Mouse (Mus musculus) A20 (cell line): Measurements from ENCODE around the gene Tjp3.
A peak's percentile ranks its signal among the peaks of the same experiment; 100 is the strongest.

ENCODE experiments used
- DNase-seq: peaks from one replicate; pipeline ENCODE4 v3.0.0-alpha.2; 2011; ENCODE audit warnings: low read depth, low spot score

Tjp3 gene

DNA sequence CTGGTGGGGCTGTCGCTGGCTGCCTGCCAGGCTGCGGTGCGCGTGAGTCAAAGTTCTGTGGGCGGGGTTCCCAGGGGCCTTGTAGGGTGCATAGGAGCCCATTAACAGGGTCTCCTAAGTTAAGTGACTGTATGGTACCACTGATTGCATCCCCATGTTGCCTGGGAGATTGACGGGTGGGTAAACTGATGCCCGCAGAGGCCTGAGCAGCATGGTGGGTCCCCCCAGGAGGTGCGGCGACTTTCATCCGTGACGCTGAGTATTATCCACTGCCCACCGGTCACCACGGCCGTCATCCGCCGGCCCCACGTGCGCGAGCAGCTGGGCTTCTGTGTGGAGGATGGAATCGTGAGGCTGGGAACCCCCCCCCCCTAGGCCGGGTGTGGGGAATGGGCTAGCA is 19.0 kb downstream of the Tjp3 start:
- DNase-seq: no peak

- DNase-seq: no peak
Measured at GRCm38 (mm10) chr10:81268643-81269412, 22.6 kb downstream of the Tjp3 start.

DNA sequence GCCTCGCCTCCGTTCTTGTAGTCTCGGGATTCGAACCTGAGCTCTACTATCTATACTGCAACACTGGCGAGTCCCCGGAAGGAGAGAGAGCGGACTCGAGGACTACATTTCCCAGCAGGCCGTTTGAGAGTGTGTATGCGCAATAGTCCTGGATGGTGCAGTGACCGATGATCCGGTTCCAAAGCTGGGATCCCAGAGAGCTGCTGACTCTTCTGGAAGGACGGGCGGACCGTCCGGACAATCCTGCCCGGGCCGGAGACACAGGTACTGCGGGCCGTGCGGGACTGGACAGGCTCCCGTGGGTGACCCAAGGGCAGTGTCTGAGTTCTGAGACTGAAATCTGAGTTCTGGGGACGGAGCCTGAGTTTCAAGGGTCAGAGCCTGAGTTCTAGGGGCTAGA is 23.3 kb downstream of the Tjp3 start:
- peak; percentile 87 for DNase-seq

DNA sequence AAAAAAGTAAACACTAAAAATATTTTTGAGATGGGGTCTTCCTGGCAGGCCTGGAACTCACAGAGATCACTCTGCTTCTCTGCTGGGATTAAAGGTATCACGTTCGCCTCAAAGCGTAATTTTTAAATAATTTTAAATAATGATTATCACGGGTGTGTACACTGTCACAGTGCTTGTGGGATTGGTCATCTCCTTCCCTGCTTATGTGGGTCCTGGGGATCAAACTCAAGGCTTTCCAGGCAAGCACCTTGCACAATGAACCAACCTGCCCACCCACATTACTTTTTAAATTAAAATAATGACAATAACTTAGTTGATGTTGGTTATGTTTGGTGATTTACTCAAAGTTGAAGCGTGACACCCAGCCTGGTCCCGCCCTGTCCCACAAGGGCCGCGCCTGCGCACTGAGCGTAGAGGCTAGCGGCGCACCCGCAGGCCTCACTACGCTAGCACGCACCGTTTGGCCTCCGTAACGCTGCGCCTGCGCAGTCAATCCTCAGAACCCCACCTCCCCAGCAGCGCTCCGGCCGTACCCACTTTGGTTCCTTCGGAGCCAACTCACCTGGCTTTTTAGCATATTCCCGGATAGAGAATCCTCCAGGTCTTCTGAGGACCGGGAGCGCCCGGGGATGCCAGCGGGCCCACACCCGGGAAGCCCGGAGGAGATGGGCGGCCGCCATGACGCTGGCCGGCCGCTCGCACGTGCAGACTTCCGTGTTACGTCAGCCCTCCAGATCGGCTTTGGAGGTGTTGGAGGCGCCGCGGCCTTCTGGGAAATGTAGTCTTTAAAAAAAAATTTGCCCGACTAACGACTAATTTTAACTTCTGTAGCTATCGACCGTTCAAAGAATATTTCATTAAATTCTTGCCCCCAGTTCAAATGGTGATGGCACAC is 24.9 kb downstream of the Tjp3 start, which contains the start of the genes Mrpl54 and Apba3:
Mrpl54 (minus strand) TSS at position 724 of the 895 bp plus-strand sequence.
Apba3 (plus strand) TSS at position 750 of the 895 bp plus-strand sequence.
- DNase-seq: peak; percentile 98

DNA sequence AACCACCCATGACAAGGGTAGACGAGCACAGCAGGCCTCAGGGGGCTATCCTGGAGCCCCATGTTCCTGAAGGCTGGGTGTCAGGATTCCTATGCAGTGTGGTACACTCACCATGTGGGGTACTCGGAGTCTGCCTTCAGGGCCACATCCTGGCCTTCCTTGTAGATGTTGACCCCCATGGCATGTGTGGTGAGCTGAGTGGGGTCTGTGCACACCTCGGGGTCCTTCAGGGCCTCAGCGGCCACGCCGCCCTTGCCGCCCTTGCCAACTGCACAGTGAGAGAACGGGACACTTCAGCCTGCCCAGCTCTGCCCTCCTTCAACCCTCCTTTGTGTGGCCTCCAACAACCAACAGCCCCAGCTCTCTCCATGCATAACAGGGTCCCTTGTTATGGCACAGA is 25.8 kb downstream of the Tjp3 start:
- no peak for DNase-seq

DNA sequence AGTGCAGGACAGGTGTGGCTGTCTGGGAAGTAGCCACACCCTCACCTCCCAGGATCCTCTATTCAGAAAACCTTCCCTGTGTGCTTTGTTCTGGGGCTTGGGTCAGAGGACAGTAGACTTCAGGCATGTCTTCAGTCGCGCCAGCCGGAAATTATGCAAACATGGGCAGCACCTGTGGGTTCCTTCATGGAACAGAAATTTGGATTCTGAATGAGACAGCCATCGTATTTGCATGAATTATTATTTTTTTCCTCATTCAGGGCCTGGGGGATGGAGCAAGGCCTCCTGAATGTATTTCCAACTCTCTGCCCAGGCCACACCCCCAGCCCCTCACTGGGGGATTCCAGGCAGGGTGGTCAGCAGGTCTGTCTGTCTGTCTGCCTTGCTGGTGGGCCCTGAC is 30.4 kb downstream of the Tjp3 start:
- DNase-seq: no peak

GRCm38 (mm10) chr10:81259225-81259884 is 32.0 kb downstream of the Tjp3 start:
- DNase-seq: no peak

- peak; percentile 16 for DNase-seq
Measured at GRCm38 (mm10) chr10:81257158-81258039, 34.0 kb downstream of the Tjp3 start.

DNA sequence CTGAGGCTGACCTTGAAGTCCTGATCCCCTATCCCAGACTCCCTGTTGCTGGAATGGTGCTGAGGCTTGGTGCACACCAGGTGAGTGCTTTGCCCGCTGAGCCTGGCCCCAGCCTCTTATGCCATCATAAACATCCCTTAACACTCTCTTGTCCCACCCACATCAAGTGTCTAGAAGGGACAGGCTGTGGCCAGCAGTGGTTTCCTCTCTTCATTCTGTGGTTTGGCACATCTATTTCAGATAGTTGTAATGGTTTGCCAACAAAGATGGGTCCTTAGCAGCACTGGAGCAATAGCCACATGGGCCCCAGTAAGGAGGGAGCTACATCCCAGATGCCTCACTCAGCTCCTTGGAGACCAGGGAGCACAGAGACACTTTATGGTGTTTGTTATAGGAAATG is 36.5 kb downstream of the Tjp3 start:
- no peak for DNase-seq

DNA sequence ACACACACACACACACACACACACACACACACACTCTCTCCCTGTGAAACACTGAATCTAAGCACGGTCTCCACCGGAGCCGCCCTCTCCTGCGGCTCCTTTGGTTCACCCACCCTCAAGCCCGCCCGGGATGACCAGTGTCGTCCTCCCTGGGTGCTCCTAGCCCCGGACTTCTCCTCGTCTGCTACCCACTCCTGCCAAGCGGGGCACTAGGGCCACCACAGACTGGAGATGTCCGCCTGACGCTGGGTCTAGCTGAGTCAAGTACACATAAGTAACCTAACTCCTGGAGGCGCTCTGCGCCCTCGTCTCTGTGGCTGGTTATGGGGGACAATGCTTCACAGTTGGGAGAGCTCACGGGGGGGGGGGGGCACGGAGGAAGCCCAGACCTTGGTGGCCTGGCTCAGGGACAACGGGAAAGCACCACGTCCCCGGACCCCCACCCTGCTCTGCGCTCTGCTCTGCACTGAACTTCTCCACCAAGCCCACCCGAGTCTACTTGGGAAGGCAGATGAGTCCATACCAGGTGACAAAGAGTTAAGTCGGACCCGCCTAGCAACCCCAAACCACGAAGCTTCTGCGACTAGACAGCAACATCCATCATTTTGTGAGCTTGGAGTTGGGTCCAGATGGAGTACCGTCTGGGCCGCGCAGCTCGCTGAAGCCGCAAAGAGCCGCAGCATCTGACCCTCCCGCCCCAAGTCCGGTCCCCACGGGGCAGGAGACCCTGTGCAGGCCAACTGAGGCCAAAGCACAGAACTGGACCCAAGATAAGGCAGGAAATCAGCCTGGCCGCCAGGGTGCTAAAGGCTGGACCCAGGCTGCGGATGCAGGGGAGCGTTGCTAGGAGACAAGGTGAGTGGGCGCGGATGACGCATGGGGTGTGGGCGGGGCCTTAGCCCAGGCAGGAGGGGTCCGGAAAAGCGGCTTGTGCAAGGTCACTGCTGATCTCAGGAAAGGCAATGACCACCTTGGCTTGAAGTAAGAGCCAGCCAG is 38.7 kb downstream of the Tjp3 start, which contains the start of gene Matk:
Matk (plus strand) TSS at position 512 of the 996 bp plus-strand sequence.
- peak; percentile 22 for DNase-seq

GRCm38 (mm10) chr10:81249442-81249841 is 41.9 kb downstream of the Tjp3 start:
- DNase-seq: no peak

DNA sequence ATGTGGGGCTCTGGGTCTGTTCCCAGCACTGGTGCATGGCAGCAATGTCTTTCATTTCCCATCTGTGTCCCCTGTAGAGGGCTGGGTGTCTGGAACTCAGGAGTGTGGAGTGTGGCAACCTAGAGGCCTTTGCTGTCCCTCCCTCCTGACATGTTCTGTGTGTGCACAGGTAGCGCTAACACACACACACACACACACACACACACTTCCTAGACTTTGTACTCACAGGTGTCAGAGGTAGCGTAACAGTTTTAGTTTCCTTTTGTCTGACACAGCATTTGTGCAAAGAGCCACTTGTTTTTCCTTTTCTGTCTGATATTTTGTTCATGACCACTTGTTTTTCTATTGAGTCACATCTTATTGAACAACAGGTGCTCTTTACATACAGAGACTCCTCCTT is 43.6 kb downstream of the Tjp3 start:
- DNase-seq: no peak

GRCm38 (mm10) chr10:81245166-81245565 is 46.2 kb downstream of the Tjp3 start:
- no peak for DNase-seq

GRCm38 (mm10) chr10:81244595-81244994 is 46.8 kb downstream of the Tjp3 start:
- DNase-seq: peak; percentile 87

DNA sequence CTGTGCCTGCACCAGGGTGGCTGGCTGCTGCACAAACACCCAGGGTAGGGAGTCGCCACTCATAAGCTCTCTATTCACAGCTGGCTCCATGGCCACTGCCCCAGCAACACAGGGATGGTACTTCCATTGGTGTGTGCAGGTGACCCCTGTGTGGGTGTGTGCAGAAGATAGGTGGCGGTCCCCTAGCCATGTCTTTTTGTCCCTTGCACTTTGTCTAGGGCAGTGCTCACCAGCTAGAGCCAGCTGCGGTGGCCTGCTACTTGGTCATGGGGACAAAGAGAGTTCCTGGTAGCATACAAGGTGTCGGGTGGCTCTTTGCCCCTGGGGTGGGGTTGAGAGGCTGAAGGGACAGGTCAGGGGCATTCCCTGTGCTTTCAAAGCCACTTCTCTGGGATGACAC is 47.2 kb downstream of the Tjp3 start:
- DNase-seq: no peak

- no peak for DNase-seq
Measured at GRCm38 (mm10) chr10:81242021-81242420, 49.4 kb downstream of the Tjp3 start.

DNA sequence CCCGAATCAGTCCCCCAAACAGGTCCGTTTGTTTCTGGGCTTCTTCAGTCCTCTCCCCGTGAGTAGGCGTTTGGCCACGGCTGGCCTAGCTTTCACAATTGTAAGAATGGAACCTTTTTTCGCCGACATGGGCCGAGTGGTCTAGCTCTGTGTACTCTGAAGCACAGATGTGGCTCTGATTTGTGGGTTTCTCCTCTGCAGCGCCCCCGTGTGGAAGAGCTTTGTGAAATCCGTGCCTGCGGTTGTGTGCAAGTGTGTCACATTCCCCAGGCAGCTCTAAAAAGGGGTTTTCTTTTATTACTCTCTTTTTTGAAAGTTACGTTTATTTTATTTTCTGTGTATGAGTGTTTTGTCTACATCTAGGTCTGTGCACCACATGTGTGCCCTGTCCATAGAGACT is 50.5 kb downstream of the Tjp3 start:
- peak; percentile 77 for DNase-seq

DNA sequence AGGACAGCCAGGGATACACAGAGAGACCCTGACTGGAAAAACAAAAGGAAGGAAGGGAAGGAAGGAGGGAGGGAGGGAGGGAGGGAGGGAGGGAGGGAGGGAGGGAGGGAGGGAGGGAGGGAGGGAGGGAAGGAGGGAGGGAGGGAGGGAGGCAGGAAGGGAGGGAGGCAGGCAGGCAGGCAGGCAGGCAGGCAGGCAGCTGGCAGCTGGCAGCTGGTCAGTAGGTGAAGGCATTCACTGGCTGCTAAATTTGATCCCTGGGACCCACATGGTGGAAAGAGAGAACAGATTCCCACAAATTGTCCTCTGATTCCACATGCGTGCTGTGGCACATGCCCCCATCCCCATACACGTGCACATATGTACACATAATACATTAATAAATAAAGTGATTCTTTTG is 52.8 kb downstream of the Tjp3 start:
- DNase-seq: no peak

DNA sequence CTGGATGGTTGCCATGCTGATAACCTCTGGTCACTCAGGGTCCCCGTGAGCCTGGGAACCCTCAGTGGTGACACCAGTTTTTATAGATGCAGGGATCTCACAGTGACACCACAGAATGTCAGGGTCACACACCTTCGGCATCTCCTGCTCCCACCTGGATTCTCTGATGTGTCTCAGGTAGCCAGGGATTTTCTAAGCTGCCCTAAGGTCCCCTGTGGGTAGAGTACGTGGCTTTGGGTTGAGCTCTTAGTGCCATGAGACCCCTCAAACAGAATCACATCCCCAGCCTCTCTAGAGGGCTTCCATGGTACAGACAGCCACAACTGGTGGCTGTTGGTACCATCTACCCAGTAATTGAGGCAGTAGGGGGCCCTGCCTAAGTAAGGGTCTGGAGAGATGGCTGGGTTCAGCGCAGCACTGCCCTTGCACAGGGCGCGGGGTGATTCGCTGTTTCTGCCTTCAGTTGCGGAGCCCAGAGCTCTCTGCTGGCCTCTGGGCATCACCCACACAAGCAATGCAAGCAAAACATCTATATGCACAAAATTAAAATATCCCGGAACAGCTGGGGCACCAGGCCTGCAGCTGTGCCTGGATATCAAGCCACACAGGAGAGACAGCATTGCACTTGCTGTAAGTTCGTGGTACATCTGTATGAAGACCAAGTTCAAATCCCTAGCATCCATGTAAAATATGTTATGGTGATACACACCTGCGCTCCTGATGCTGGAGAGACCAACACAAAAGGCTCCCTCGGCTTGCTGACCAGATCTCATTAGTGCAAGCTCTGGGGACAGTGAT is 54.7 kb downstream of the Tjp3 start:
- DNase-seq: no peak
